Mouse (Mus musculus) cerebellum, adult 2 months (tissue): ENCODE measurements around the gene Cdr2.
"Not testable (repeated sequence)": the region's sequence is repeated elsewhere in the genome, so short reads cannot be mapped to it uniquely, and the experiment has no call there.

Experiments used
- CTCF ChIP-seq: fragments of 200-500 bp; IDR thresholded peaks from 2 replicates; pipeline ENCODE4 v1.5.1; 2011; ENCODE audit warnings: low read depth, mild to moderate bottlenecking, control low read depth, low read length, moderate library complexity, borderline replicate concordance; ENCODE audit not compliant: insufficient read depth
- POLR2A ChIP-seq: fragments of 200-500 bp; IDR thresholded peaks from 2 replicates; pipeline ENCODE4 v1.6.1; 2011; ENCODE audit warnings: low read length, control low read depth, borderline replicate concordance; ENCODE audit not compliant: insufficient read depth

DNA sequence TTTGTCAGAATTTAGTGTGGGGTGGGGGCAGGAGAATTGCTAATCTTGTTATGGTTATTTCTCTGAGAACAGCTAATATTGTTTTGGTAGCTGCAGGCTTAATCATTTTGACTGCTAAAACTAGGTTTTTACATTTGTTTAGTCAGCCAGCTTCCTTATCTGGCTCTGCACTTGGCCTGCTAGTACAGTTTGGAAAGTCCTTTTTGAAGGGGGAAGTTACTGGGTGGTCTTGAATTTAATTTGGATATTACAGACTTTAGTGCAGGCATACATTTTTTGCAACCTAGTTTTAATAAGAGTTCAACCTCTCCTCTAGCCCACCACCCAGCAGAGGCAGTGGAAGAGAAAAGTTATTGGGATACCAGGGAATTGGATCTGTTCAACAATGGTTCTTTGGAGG, 47.8 kb upstream of the Cdr2 start:
- not testable (repeated sequence) for TF ChIP-seq CTCF, POLR2A
